In genomic region chr4:139430891-139431290, GRCm38 (mm10) we compare ENCODE assay signal across 12 mouse cellular contexts.
DNase-seq lines count a peak whose midpoint lies in the region; ATAC-seq and TF ChIP-seq lines count a peak whose summit lies in the region.
"Had no signal": no experiment of that assay in that cellular context is flagged by ENCODE, and none has a peak within 500 bp of the region (broad histone marks: within the 10 kb centered on the region; RNA-seq: fewer than 3 reads in every experiment).

No protein-coding gene starts in this region.

- DNase-seq in heart, adult 11 months = no peak
- DNase-seq in layer of hippocampus, adult 2 months (ENCODE audit: low spot score in 2 of 2) = no peak
- no peak for DNase-seq in layer of hippocampus, adult 11-12 months (ENCODE audit: low spot score)
- DNase-seq in brain, adult 2 months (ENCODE audit: low read depth, low spot score) = peak; percentile 49
- DNase-seq in lung, postnatal 0 days (ENCODE audit: low spot score) = peak; percentile 52

- H3K4me2 ChIP-seq in heart, embryonic 12.5 days = no peak overlapping the region
- H3K4me2 ChIP-seq in lung, postnatal 0 days (replicated peaks; ENCODE audit: low read depth, low read length) = no peak overlapping the region
- no peak overlapping the region for H3K4me2 ChIP-seq in intestine, postnatal 0 days (replicated peaks; ENCODE audit: low read depth)
- H3K4me2 ChIP-seq: hindbrain, embryonic 15.5 days; liver, embryonic 11.5 days had no signal

- peak overlapping the region; percentile 78; the same call in 1 of the 2 replicates for H3K27ac ChIP-seq in heart, embryonic 12.5 days (ENCODE audit: poor library complexity, severe bottlenecking)
- H3K27ac ChIP-seq in layer of hippocampus, adult 2 months = peak overlapping the region; percentile 90; the same call in 1 of the 2 replicates
- no peak overlapping the region for H3K27ac ChIP-seq in lung, postnatal 0 days (ENCODE audit: low read length)
- H3K27ac ChIP-seq in intestine, postnatal 0 days (ENCODE audit: low read depth, low read length) = no peak overlapping the region
- H3K27ac ChIP-seq: hindbrain, embryonic 15.5 days had no signal

- H3K4me1 ChIP-seq in heart, embryonic 12.5 days (replicated peaks) = peaks cover 34% of the 10 kb centered on the region
- H3K4me1 ChIP-seq in lung, postnatal 0 days (ENCODE audit: insufficient read depth, low read depth, low read length) = no peaks in the 10 kb centered on the region
- H3K4me1 ChIP-seq in intestine, postnatal 0 days (replicated peaks; ENCODE audit: control insufficient read depth, insufficient read depth, low read length) = no peaks in the 10 kb centered on the region
- H3K4me1 ChIP-seq: hindbrain, embryonic 15.5 days had no signal

- H3K9ac ChIP-seq in heart, embryonic 12.5 days = no peak overlapping the region
- H3K9ac ChIP-seq in lung, postnatal 0 days (replicated peaks; ENCODE audit: low read depth) = no peak overlapping the region
- H3K9ac ChIP-seq in intestine, postnatal 0 days (ENCODE audit: low read depth, low read length) = no peak overlapping the region
- H3K9ac ChIP-seq: hindbrain, embryonic 15.5 days had no signal

- no peak for ATAC-seq in heart, embryonic 12.5 days (ENCODE audit: insufficient number of reproducible peaks, low FRiP score)
- ATAC-seq in lung, postnatal 0 days = no peak
- ATAC-seq in granulocyte monocyte progenitor cell, adult 5-6 weeks (replicated peaks; ENCODE audit: poor library complexity, severe bottlenecking) = no peak
- ATAC-seq in intestine, postnatal 0 days = no peak

- no peak overlapping the region for H3K4me3 ChIP-seq in heart, embryonic 12.5 days
- H3K4me3 ChIP-seq in layer of hippocampus, adult 2 months = no peak overlapping the region
- H3K4me3 ChIP-seq in lung, postnatal 0 days (ENCODE audit: low read depth, low read length) = no peak overlapping the region
- H3K4me3 ChIP-seq in intestine, postnatal 0 days (ENCODE audit: low read depth, low read length) = no peak overlapping the region
- H3K4me3 ChIP-seq: erythroblast, embryonic 14.5 days; hindbrain, embryonic 15.5 days had no signal

- peaks cover 99% of the 10 kb centered on the region for H3K36me3 ChIP-seq in heart, embryonic 12.5 days
- H3K36me3 ChIP-seq in lung, postnatal 0 days (ENCODE audit: insufficient read depth, low read length) = peaks cover 79% of the 10 kb centered on the region
- H3K36me3 ChIP-seq in intestine, postnatal 0 days (ENCODE audit: control insufficient read depth, insufficient read depth) = peaks cover 99% of the 10 kb centered on the region

- no peaks in the 10 kb centered on the region for H3K9me3 ChIP-seq in heart, embryonic 12.5 days (replicated peaks)
- H3K9me3 ChIP-seq in lung, postnatal 0 days (ENCODE audit: low read length) = no peaks in the 10 kb centered on the region
- H3K9me3 ChIP-seq in intestine, postnatal 0 days (ENCODE audit: control insufficient read depth) = no peaks in the 10 kb centered on the region
- H3K9me3 ChIP-seq: hindbrain, embryonic 15.5 days had no signal

- no peak for TF ChIP-seq EP300 in lung, postnatal 0 days (IDR thresholded peaks at IDR 0.05)

- WGBS in heart, embryonic 12.5 days = 45% methylated on average over 4 of the region's 4 CpGs
- WGBS in lung, postnatal 0 days = 36% methylated on average over 4 of the region's 4 CpGs
- 60% methylated on average over 4 of the region's 4 CpGs for WGBS in intestine, postnatal 0 days

- no peaks in the 10 kb centered on the region for H3K27me3 ChIP-seq in heart, embryonic 12.5 days (replicated peaks)
- no peaks in the 10 kb centered on the region for H3K27me3 ChIP-seq in lung, postnatal 0 days (replicated peaks; ENCODE audit: insufficient read depth, low read length)
- H3K27me3 ChIP-seq in intestine, postnatal 0 days (replicated peaks; ENCODE audit: control insufficient read depth, insufficient read depth, low read length) = no peaks in the 10 kb centered on the region
- H3K27me3 ChIP-seq: hindbrain, embryonic 15.5 days; Patski had no signal

- no peak for TF ChIP-seq CTCF in layer of hippocampus, adult 2 months (conservative IDR thresholded peaks at IDR 0.05)
- TF ChIP-seq CTCF in lung, postnatal 0 days (IDR thresholded peaks at IDR 0.05) = no peak
- no peak for TF ChIP-seq CTCF in intestine, postnatal 0 days (IDR thresholded peaks at IDR 0.05; ENCODE audit: low read depth)

Comparison
In these comparisons a context has a peak if more than half of its experiments do, and no peak if none do; other contexts are left out.
1. H3K27ac ChIP-seq: peak in heart, embryonic 12.5 days (single experiment) and layer of hippocampus, adult 2 months (single experiment); none in lung, postnatal 0 days (single experiment) and intestine, postnatal 0 days (single experiment).
2. DNase-seq: peak in brain, adult 2 months (single experiment) and lung, postnatal 0 days (single experiment); none in heart, adult 11 months (single experiment), layer of hippocampus, adult 2 months (0 of 2) and layer of hippocampus, adult 11-12 months (single experiment).